Mouse (Mus musculus) megakaryocyte-erythroid progenitor cell, adult 5-6 weeks (primary cell): ENCODE results near the gene Socs1. TPM values are rescaled to one million over a fixed set of nuclear protein-coding genes. Genes with fewer than 3 reads are reported as not detected.
"Not testable (repeated sequence)": the region's sequence is repeated elsewhere in the genome, so short reads cannot be mapped to it uniquely, and the experiment has no call there.

Source experiments
- ATAC-seq: replicated peaks from 2 replicates; pipeline ENCODE4 v1.8.0; 2016; ENCODE audit warnings: mild to moderate bottlenecking, inconsistent platforms; ENCODE audit not compliant: severe bottlenecking, poor library complexity, low FRiP score, low TSS enrichment
- total RNA-seq, 2 experiments: library from RNA; stranded (forward) in 1 of 2; stranded (reverse) in 1 of 2; fragments of 200-1000, 215-1000 nt in 1 of 2; fragments of >200 nt in 1 of 2; fragmentation: Nextera tagmentation in 1 of 2; gene quantifications; 2 replicates each; pipeline ENCODE4 v1.2.3; 2014 to 2017

Socs1 gene
- total RNA-seq (2014; fragmentation: Nextera tagmentation) (0.39 and 1.4 TPM in 2 replicates), total RNA-seq (2017) (0.80 and 1.1 TPM in 2 replicates)

- ATAC-seq: peak; percentile 72
Measured at GRCm38 (mm10) chr16:10785371-10786231, at the start of gene Socs1. Socs1 (minus strand) TSS chr16:10785536.

GRCm38 (mm10) chr16:10834542-10834910, 49.2 kb upstream of the Socs1 start:
- peak; percentile 13; the same call in 1 of the 2 replicates for ATAC-seq

- ATAC-seq: no peak
Measured at GRCm38 (mm10) chr16:10828461-10828805, 43.1 kb upstream of the Socs1 start.

GRCm38 (mm10) chr16:10827766-10828460, 42.6 kb upstream of the Socs1 start:
- ATAC-seq: no peak

GRCm38 (mm10) chr16:10827269-10827668, 41.9 kb upstream of the Socs1 start:
- ATAC-seq: no peak

GRCm38 (mm10) chr16:10825840-10826239, 40.5 kb upstream of the Socs1 start:
- ATAC-seq: no peak

- no peak for ATAC-seq
Measured at GRCm38 (mm10) chr16:10824536-10824935, 39.2 kb upstream of the Socs1 start.

GRCm38 (mm10) chr16:10821387-10821786, 36.1 kb upstream of the Socs1 start:
- ATAC-seq: no peak

- ATAC-seq: no peak
Measured at GRCm38 (mm10) chr16:10819966-10820365, 34.6 kb upstream of the Socs1 start.

- ATAC-seq: no peak
Measured at GRCm38 (mm10) chr16:10818579-10819135, 33.3 kb upstream of the Socs1 start.

GRCm38 (mm10) chr16:10814864-10815263, 29.5 kb upstream of the Socs1 start:
- peak; percentile 68 for ATAC-seq

- no peak for ATAC-seq
Measured at GRCm38 (mm10) chr16:10813726-10814125, 28.4 kb upstream of the Socs1 start.

GRCm38 (mm10) chr16:10812865-10813371, 27.6 kb upstream of the Socs1 start, which contains the start of gene Gm11172:
Gm11172 (plus strand) TSS chr16:10812915.
- no peak for ATAC-seq

- no peak for ATAC-seq
Measured at GRCm38 (mm10) chr16:10810376-10810775, 25.0 kb upstream of the Socs1 start.

- ATAC-seq: no peak
Measured at GRCm38 (mm10) chr16:10805789-10806527, 20.6 kb upstream of the Socs1 start, which contains the start of gene Prm1. Prm1 (minus strand) TSS chr16:10805839.

- ATAC-seq: not testable (repeated sequence)
Measured at GRCm38 (mm10) chr16:10802420-10802819, 17.1 kb upstream of the Socs1 start.

GRCm38 (mm10) chr16:10796034-10796433, 10.7 kb upstream of the Socs1 start, which contains the start of gene Prm2:
Prm2 (minus strand) TSS chr16:10796134.
- no peak for ATAC-seq

- ATAC-seq: no peak
Measured at GRCm38 (mm10) chr16:10790702-10791101, 5.4 kb upstream of the Socs1 start, which contains the start of gene Prm3. Prm3 (minus strand) TSS chr16:10790914.

- no peak for ATAC-seq
Measured at GRCm38 (mm10) chr16:10788866-10789265, 3.5 kb upstream of the Socs1 start.
